In genomic region chr7:99706341-99707037, GRCm38 (mm10) we compare ENCODE assay signal across 9 mouse cellular contexts. TPM values are rescaled to one million over a fixed set of nuclear protein-coding genes. Genes with fewer than 3 reads are reported as not detected.
DNase-seq lines count a peak whose midpoint lies in the region; ATAC-seq lines count a peak whose summit lies in the region.
"Had no signal": no experiment of that assay in that cellular context is flagged by ENCODE, and none has a peak within 500 bp of the region (broad histone marks: within the 10 kb centered on the region; RNA-seq: fewer than 3 reads in every experiment).

No protein-coding gene starts in this region.

- no peaks in the 10 kb centered on the region for H3K27me3 ChIP-seq in midbrain, embryonic 15.5 days (replicated peaks)
- no peaks in the 10 kb centered on the region for H3K27me3 ChIP-seq in midbrain, embryonic 11.5 days (ENCODE audit: control insufficient read depth, insufficient read depth, low read length)
- peaks cover 7% of the 10 kb centered on the region for H3K27me3 ChIP-seq in heart, embryonic 16.5 days (ENCODE audit: control insufficient read depth, insufficient read depth, low read length)
- peaks cover 23% of the 10 kb centered on the region for H3K27me3 ChIP-seq in liver, embryonic 12.5 days (replicated peaks)

- no peak overlapping the region for H3K4me3 ChIP-seq in midbrain, embryonic 15.5 days
- no peak overlapping the region for H3K4me3 ChIP-seq in midbrain, embryonic 11.5 days (ENCODE audit: low read depth, low read length)
- peak overlapping the region; percentile 17; the same call in 1 of the 2 replicates for H3K4me3 ChIP-seq in heart, embryonic 16.5 days (ENCODE audit: low read length)
- no peak overlapping the region for H3K4me3 ChIP-seq in liver, embryonic 12.5 days
- H3K4me3 ChIP-seq: liver, embryonic 13.5 days had no signal

- no peak for ATAC-seq in midbrain, embryonic 15.5 days (replicated peaks)
- ATAC-seq in midbrain, embryonic 11.5 days (ENCODE audit: low FRiP score), result no peak
- ATAC-seq in heart, embryonic 16.5 days (replicated peaks; ENCODE audit: extremely low read depth, insufficient read depth, low FRiP score), result peak; percentile 53; the same call in 1 of the 2 replicates
- ATAC-seq in liver, embryonic 12.5 days, result no peak

- no peak overlapping the region for H3K4me2 ChIP-seq in midbrain, embryonic 15.5 days
- no peak overlapping the region for H3K4me2 ChIP-seq in midbrain, embryonic 11.5 days
- H3K4me2 ChIP-seq in heart, embryonic 16.5 days (ENCODE audit: low read depth, low read length), result peak overlapping the region; percentile 42; the same call in 1 of the 2 replicates
- H3K4me2 ChIP-seq in liver, embryonic 12.5 days, result no peak overlapping the region
- H3K4me2 ChIP-seq: liver, embryonic 13.5 days had no signal

- DNase-seq in midbrain, embryonic 11.5 days (ENCODE audit: low spot score, missing footprints), result no peak
- peak; percentile 72 for DNase-seq in kidney, postnatal 10 days
- DNase-seq in skeletal muscle tissue, adult 2 months (ENCODE audit: low read depth, low spot score), result peak; percentile 67
- no peak for DNase-seq in left cerebral cortex, adult 18-20 months (ENCODE audit: low spot score in 2 of 2)
- DNase-seq in right cerebral cortex, adult 2 months (ENCODE audit: low spot score in 2 of 2), result no peak
- DNase-seq: liver, embryonic 13.5 days had no signal

- H3K9ac ChIP-seq in midbrain, embryonic 15.5 days, result no peak overlapping the region
- H3K9ac ChIP-seq in midbrain, embryonic 11.5 days (ENCODE audit: low read length), result no peak overlapping the region
- no peak overlapping the region for H3K9ac ChIP-seq in heart, embryonic 16.5 days (ENCODE audit: low read length)
- no peak overlapping the region for H3K9ac ChIP-seq in liver, embryonic 12.5 days
- H3K9ac ChIP-seq: liver, embryonic 13.5 days had no signal

- 64% methylated on average over 4 of the region's 4 CpGs for WGBS in midbrain, embryonic 15.5 days
- 72% methylated on average over 4 of the region's 4 CpGs for WGBS in midbrain, embryonic 11.5 days
- 47% methylated on average over 4 of the region's 4 CpGs for WGBS in heart, embryonic 16.5 days
- 27% methylated on average over 4 of the region's 4 CpGs for WGBS in liver, embryonic 12.5 days (ENCODE audit: insufficient replicate concordance)

- H3K9me3 ChIP-seq in midbrain, embryonic 15.5 days, result no peaks in the 10 kb centered on the region
- H3K9me3 ChIP-seq in midbrain, embryonic 11.5 days (ENCODE audit: control insufficient read depth, low read length), result no peaks in the 10 kb centered on the region
- H3K9me3 ChIP-seq in heart, embryonic 16.5 days (replicated peaks; ENCODE audit: control insufficient read depth, low read length), result no peaks in the 10 kb centered on the region
- H3K9me3 ChIP-seq in liver, embryonic 12.5 days (replicated peaks), result no peaks in the 10 kb centered on the region
- H3K9me3 ChIP-seq: liver, embryonic 13.5 days had no signal

- H3K27ac ChIP-seq in midbrain, embryonic 15.5 days, result peak overlapping the region; percentile 36; the same call in 1 of the 2 replicates
- no peak overlapping the region for H3K27ac ChIP-seq in midbrain, embryonic 11.5 days (ENCODE audit: low read depth, low read length)
- peak overlapping the region; percentile 64 for H3K27ac ChIP-seq in heart, embryonic 16.5 days (ENCODE audit: low read length)
- no peak overlapping the region for H3K27ac ChIP-seq in liver, embryonic 12.5 days
- H3K27ac ChIP-seq: liver, embryonic 13.5 days had no signal

- H3K36me3 ChIP-seq in midbrain, embryonic 15.5 days (replicated peaks), result no peaks in the 10 kb centered on the region
- H3K36me3 ChIP-seq in midbrain, embryonic 11.5 days (ENCODE audit: control insufficient read depth, insufficient read depth, low read length), result no peaks in the 10 kb centered on the region
- no peaks in the 10 kb centered on the region for H3K36me3 ChIP-seq in heart, embryonic 16.5 days (ENCODE audit: control insufficient read depth, insufficient read depth)
- no peaks in the 10 kb centered on the region for H3K36me3 ChIP-seq in liver, embryonic 12.5 days
- H3K36me3 ChIP-seq: liver, embryonic 13.5 days had no signal

- H3K4me1 ChIP-seq in midbrain, embryonic 15.5 days, result 0 out of 2 replicates have a peak, but pooled peaks cover 6% of the 10 kb centered on the region
- peaks cover 4% of the 10 kb centered on the region; the same call in 1 of the 2 replicates for H3K4me1 ChIP-seq in midbrain, embryonic 11.5 days (ENCODE audit: control insufficient read depth, insufficient read depth, low read length)
- peaks cover 10% of the 10 kb centered on the region for H3K4me1 ChIP-seq in heart, embryonic 16.5 days (ENCODE audit: control insufficient read depth, insufficient read depth, low read length)
- peaks cover 3% of the 10 kb centered on the region; the same call in 1 of the 2 replicates for H3K4me1 ChIP-seq in liver, embryonic 12.5 days

RNA-seq across cellular contexts. Expression of gene Slco2b1, which starts 4.7 kb away (rescaled TPM):
- 6.0 and 7.2 TPM in 2 replicates for polyA plus RNA-seq in midbrain, embryonic 15.5 days (2015; fragmentation: Nextera tagmentation; extraction: Ambion mirVana)
- polyA plus RNA-seq in midbrain, embryonic 11.5 days (2014; fragmentation: Nextera tagmentation; extraction: Ambion mirVana), result 2.3 and 2.5 TPM in 2 replicates
- polyA plus RNA-seq in heart, embryonic 16.5 days (2015; fragmentation: Nextera tagmentation; extraction: Ambion mirVana), result 3.7 and 3.8 TPM in 2 replicates
- 10 to 100 TPM; 10.1 to 11.9 TPM for total RNA-seq in left cerebral cortex, adult 18-20 months (2021)
- 0.29 and 0.45 TPM in 2 replicates for polyA plus RNA-seq in liver, embryonic 12.5 days (2016; fragmentation: Nextera tagmentation; extraction: Ambion mirVana)

RNA-seq across cellular contexts. Expression of gene Olfr520, which starts 23.6 kb away (rescaled TPM):
- polyA plus RNA-seq in midbrain, embryonic 15.5 days (2015; fragmentation: Nextera tagmentation; extraction: Ambion mirVana), result not detected in 2 replicates
- not detected in 2 replicates for polyA plus RNA-seq in midbrain, embryonic 11.5 days (2014; fragmentation: Nextera tagmentation; extraction: Ambion mirVana)
- not detected in 2 replicates for polyA plus RNA-seq in heart, embryonic 16.5 days (2015; fragmentation: Nextera tagmentation; extraction: Ambion mirVana)
- total RNA-seq in left cerebral cortex, adult 18-20 months (2021), result not detected
- not detected in 2 replicates for polyA plus RNA-seq in liver, embryonic 12.5 days (2016; fragmentation: Nextera tagmentation; extraction: Ambion mirVana)
- polyA plus RNA-seq: liver, embryonic 13.5 days had no signal

RNA-seq across cellular contexts. Expression of gene Olfr521, which starts 56.8 kb away (rescaled TPM):
- polyA plus RNA-seq in midbrain, embryonic 15.5 days (2015; fragmentation: Nextera tagmentation; extraction: Ambion mirVana), result not detected in 2 replicates
- not detected in 2 replicates for polyA plus RNA-seq in midbrain, embryonic 11.5 days (2014; fragmentation: Nextera tagmentation; extraction: Ambion mirVana)
- polyA plus RNA-seq in heart, embryonic 16.5 days (2015; fragmentation: Nextera tagmentation; extraction: Ambion mirVana), result not detected in 2 replicates
- total RNA-seq in left cerebral cortex, adult 18-20 months (2021), result not detected
- polyA plus RNA-seq in liver, embryonic 12.5 days (2016; fragmentation: Nextera tagmentation; extraction: Ambion mirVana), result not detected in 2 replicates
- polyA plus RNA-seq: liver, embryonic 13.5 days had no signal

Comparison
In these comparisons a context has a peak if more than half of its experiments do, and no peak if none do; other contexts are left out.
1. H3K27ac ChIP-seq: peak in midbrain, embryonic 15.5 days (single experiment) and heart, embryonic 16.5 days (single experiment); none in midbrain, embryonic 11.5 days (single experiment) and liver, embryonic 12.5 days (single experiment).
2. DNase-seq: peak in kidney, postnatal 10 days (single experiment) and skeletal muscle tissue, adult 2 months (single experiment); none in midbrain, embryonic 11.5 days (single experiment), left cerebral cortex, adult 18-20 months (0 of 2) and right cerebral cortex, adult 2 months (0 of 2).